Mouse (Mus musculus): ENCODE measurements around the gene Tifa.

- no peak for TF ChIP-seq CTCF (IDR thresholded peaks at IDR 0.05; ENCODE audit: insufficient read depth, low read depth, low read length)
- no peak for TF ChIP-seq POLR2A (IDR thresholded peaks at IDR 0.05; ENCODE audit: insufficient read depth, low read depth, low read length)
These were observed 43.5 kb upstream of the Tifa start for GRCm38 (mm10) chr3:127745911-127746640.
